ENCODE assay signal across 8 mouse cellular contexts in the genomic region with DNA sequence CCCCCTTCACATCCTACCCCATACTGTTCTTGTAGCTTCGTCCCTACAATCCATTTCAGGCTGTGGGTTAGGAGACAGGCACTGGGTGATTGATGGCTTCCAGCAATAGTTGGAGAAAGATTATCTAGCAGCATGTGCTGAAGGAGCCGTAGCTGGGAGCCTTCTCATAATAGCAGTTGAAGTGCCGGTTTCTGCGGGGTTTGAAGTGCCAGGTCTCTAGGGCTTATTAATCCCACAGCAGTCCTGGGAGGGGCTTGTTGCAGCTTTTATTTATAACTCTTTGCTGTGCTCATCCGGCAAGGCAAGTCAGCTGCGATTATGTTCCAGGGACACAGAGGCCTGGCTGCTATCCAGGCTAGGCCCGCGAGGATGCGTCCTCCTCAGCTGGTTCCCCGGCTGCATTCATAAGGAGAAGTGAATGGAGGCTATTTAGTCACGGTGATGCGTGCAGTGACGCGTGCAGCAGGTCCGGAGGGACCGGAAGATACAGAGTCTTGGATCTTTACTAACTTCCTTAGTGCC.
DNase-seq lines count a peak whose midpoint lies in the region; ATAC-seq and TF ChIP-seq lines count a peak whose summit lies in the region.

No protein-coding gene starts in this region.

- H3K9me3 ChIP-seq in embryonic facial prominence, embryonic 11.5 days (replicated peaks; ENCODE audit: control insufficient read depth, low read length), result no peaks in the 10 kb centered on the region
- H3K9me3 ChIP-seq in kidney, embryonic 15.5 days (replicated peaks), result no peaks in the 10 kb centered on the region
- no peaks in the 10 kb centered on the region for H3K9me3 ChIP-seq in lung, postnatal 0 days (ENCODE audit: low read length)

- no peak overlapping the region for H3K9ac ChIP-seq in embryonic facial prominence, embryonic 11.5 days (replicated peaks; ENCODE audit: low read length)
- no peak overlapping the region for H3K9ac ChIP-seq in heart, adult 2 months (ENCODE audit: low read depth, low read length)
- no peak overlapping the region for H3K9ac ChIP-seq in kidney, embryonic 15.5 days
- no peak overlapping the region for H3K9ac ChIP-seq in lung, postnatal 0 days (replicated peaks; ENCODE audit: low read depth)

- H3K27me3 ChIP-seq in kidney, adult 2 months (replicated peaks; ENCODE audit: control insufficient read depth, insufficient read depth, low read length), result no peaks in the 10 kb centered on the region
- H3K27me3 ChIP-seq in embryonic facial prominence, embryonic 11.5 days (ENCODE audit: control insufficient read depth, insufficient read depth, low read length), result no peaks in the 10 kb centered on the region
- no peaks in the 10 kb centered on the region for H3K27me3 ChIP-seq in heart, adult 2 months (ENCODE audit: control insufficient read depth, insufficient read depth, low read length)
- 0 out of 2 replicates have a peak, but pooled peaks cover 3% of the 10 kb centered on the region for H3K27me3 ChIP-seq in kidney, embryonic 15.5 days
- H3K27me3 ChIP-seq in lung, postnatal 0 days (replicated peaks; ENCODE audit: insufficient read depth, low read length), result no peaks in the 10 kb centered on the region
- no peaks in the 10 kb centered on the region for H3K27me3 ChIP-seq in thymus, adult 2 months (ENCODE audit: control insufficient read depth, insufficient read depth, low read length)

- no peak for ATAC-seq in embryonic facial prominence, embryonic 11.5 days (replicated peaks; ENCODE audit: insufficient number of reproducible peaks, low FRiP score, low TSS enrichment, low read depth)
- ATAC-seq in kidney, embryonic 15.5 days (replicated peaks; ENCODE audit: low FRiP score), result peak; percentile 79
- ATAC-seq in lung, postnatal 0 days, result peak; percentile 94

- no peaks in the 10 kb centered on the region for H3K36me3 ChIP-seq in kidney, adult 2 months (ENCODE audit: control insufficient read depth, insufficient read depth, low read length)
- H3K36me3 ChIP-seq in embryonic facial prominence, embryonic 11.5 days (replicated peaks; ENCODE audit: control insufficient read depth, insufficient read depth, low read depth, low read length), result no peaks in the 10 kb centered on the region
- H3K36me3 ChIP-seq in heart, adult 2 months (ENCODE audit: control insufficient read depth, insufficient read depth, low read length), result no peaks in the 10 kb centered on the region
- H3K36me3 ChIP-seq in kidney, embryonic 15.5 days, result no peaks in the 10 kb centered on the region
- H3K36me3 ChIP-seq in lung, postnatal 0 days (ENCODE audit: insufficient read depth, low read length), result no peaks in the 10 kb centered on the region
- H3K36me3 ChIP-seq in thymus, adult 2 months (ENCODE audit: control insufficient read depth, insufficient read depth, low read length), result no peaks in the 10 kb centered on the region

- no peak overlapping the region for H3K27ac ChIP-seq in kidney, adult 2 months (ENCODE audit: insufficient read depth, low read depth, low read length)
- H3K27ac ChIP-seq in embryonic facial prominence, embryonic 11.5 days (replicated peaks; ENCODE audit: low read depth, low read length), result no peak overlapping the region
- H3K27ac ChIP-seq in heart, adult 2 months, result no peak overlapping the region
- H3K27ac ChIP-seq in kidney, embryonic 15.5 days, result no peak overlapping the region
- no peak overlapping the region; the same call in 1 of the 2 replicates for H3K27ac ChIP-seq in lung, postnatal 0 days (ENCODE audit: low read length)
- H3K27ac ChIP-seq in thymus, adult 2 months (ENCODE audit: control insufficient read depth, insufficient read depth, low read length), result no peak overlapping the region

- no peak for TF ChIP-seq POLR2A in kidney, adult 2 months (IDR thresholded peaks at IDR 0.05; ENCODE audit: low read depth, low read length)
- no peak for TF ChIP-seq POLR2A in heart, adult 2 months (IDR thresholded peaks at IDR 0.05; ENCODE audit: insufficient read depth, low read depth, low read length)
- TF ChIP-seq POLR2A in thymus, adult 2 months (IDR thresholded peaks at IDR 0.05; ENCODE audit: control insufficient read depth, extremely low read depth, insufficient read depth, low read length, poor library complexity), result no peak

- H3K79me2 ChIP-seq in heart, adult 2 months (replicated peaks; ENCODE audit: control insufficient read depth, insufficient read depth, low read length), result no peaks in the 10 kb centered on the region

- 12% methylated on average over 16 of the region's 16 CpGs for WGBS in kidney, adult 2 months
- WGBS in embryonic facial prominence, embryonic 11.5 days, result 51% methylated on average over 16 of the region's 16 CpGs
- 17% methylated on average over 16 of the region's 16 CpGs for WGBS in heart, adult 2 months
- WGBS in kidney, embryonic 15.5 days, result 24% methylated on average over 16 of the region's 16 CpGs
- WGBS in lung, postnatal 0 days, result 31% methylated on average over 16 of the region's 16 CpGs
- WGBS in thymus, adult 2 months, result 74% methylated on average over 16 of the region's 16 CpGs

- intact Hi-C loops in heart, adult 2 months (cut with DNase I), result loop anchor here (10.0 kb wide), 1 partner anchor 266 kb away; no protein-coding TSS in a partner anchor

- peak; percentile 8 for DNase-seq in kidney, adult 2 months
- no peak for DNase-seq in kidney, adult 8-10 months
- peak; percentile 14 for DNase-seq in embryonic facial prominence, embryonic 11.5 days (ENCODE audit: low spot score)
- peak; percentile 49 to 63 for DNase-seq in heart, adult 2 months
- peak; percentile 68 for DNase-seq in lung, postnatal 0 days (ENCODE audit: low spot score)
- DNase-seq in right cerebral cortex, postnatal 10 days (ENCODE audit: low spot score in 2 of 2), result peak; percentile 84 to 89
- no peak for DNase-seq in thymus, adult 2 months

- no peak overlapping the region for H3K4me2 ChIP-seq in embryonic facial prominence, embryonic 11.5 days (ENCODE audit: low read depth, low read length)
- peak overlapping the region; percentile 40 for H3K4me2 ChIP-seq in kidney, embryonic 15.5 days
- H3K4me2 ChIP-seq in lung, postnatal 0 days (replicated peaks; ENCODE audit: low read depth, low read length), result 0 out of 2 replicates have a peak overlapping the region, but pooled peaks have one; percentile 11

- no peak overlapping the region for H3K4me3 ChIP-seq in kidney, adult 2 months (ENCODE audit: insufficient read depth, low read depth, low read length)
- no peak overlapping the region for H3K4me3 ChIP-seq in embryonic facial prominence, embryonic 11.5 days (ENCODE audit: low read depth, low read length)
- H3K4me3 ChIP-seq in heart, adult 2 months, result no peak overlapping the region
- H3K4me3 ChIP-seq in kidney, embryonic 15.5 days (replicated peaks), result no peak overlapping the region
- no peak overlapping the region for H3K4me3 ChIP-seq in lung, postnatal 0 days (ENCODE audit: low read depth, low read length)
- no peak overlapping the region for H3K4me3 ChIP-seq in thymus, adult 2 months (ENCODE audit: control insufficient read depth, insufficient read depth, low read length)

- no peaks in the 10 kb centered on the region for H3K4me1 ChIP-seq in kidney, adult 2 months (ENCODE audit: control insufficient read depth, insufficient read depth, low read length)
- no peaks in the 10 kb centered on the region for H3K4me1 ChIP-seq in embryonic facial prominence, embryonic 11.5 days (ENCODE audit: control insufficient read depth, insufficient read depth, low read length)
- H3K4me1 ChIP-seq in heart, adult 2 months (ENCODE audit: control insufficient read depth, insufficient read depth, low read length), result peaks cover 2% of the 10 kb centered on the region
- H3K4me1 ChIP-seq in kidney, embryonic 15.5 days, result peaks cover 8% of the 10 kb centered on the region
- H3K4me1 ChIP-seq in lung, postnatal 0 days (ENCODE audit: insufficient read depth, low read depth, low read length), result 0 out of 2 replicates have a peak, but pooled peaks cover 3% of the 10 kb centered on the region
- H3K4me1 ChIP-seq in thymus, adult 2 months (replicated peaks; ENCODE audit: control insufficient read depth, insufficient read depth, low read length), result no peaks in the 10 kb centered on the region

- no peak for TF ChIP-seq CTCF in kidney, adult 2 months (conservative IDR thresholded peaks at IDR 0.05; ENCODE audit: insufficient read depth, insufficient read length, low read depth, low read length)
- no peak for TF ChIP-seq CTCF in heart, adult 2 months (IDR thresholded peaks at IDR 0.05)
- TF ChIP-seq CTCF in lung, postnatal 0 days (IDR thresholded peaks at IDR 0.05), result no peak
- TF ChIP-seq CTCF in thymus, adult 2 months (IDR thresholded peaks at IDR 0.05; ENCODE audit: borderline replicate concordance, control insufficient read depth, extremely low read depth, insufficient read depth, low read length, poor library complexity), result no peak

- TF ChIP-seq EP300 in heart, adult 2 months (IDR thresholded peaks at IDR 0.05; ENCODE audit: insufficient read depth, low read depth, low read length), result no peak
- peak; percentile 51 for TF ChIP-seq EP300 in lung, postnatal 0 days (IDR thresholded peaks at IDR 0.05)

Comparison
In these comparisons a context has a peak if more than half of its experiments do, and no peak if none do; other contexts are left out.
1. DNase-seq: peak in kidney, adult 2 months (single experiment), embryonic facial prominence, embryonic 11.5 days (single experiment), heart, adult 2 months (2 of 2), lung, postnatal 0 days (single experiment) and right cerebral cortex, postnatal 10 days (2 of 2); none in kidney, adult 8-10 months (0 of 2) and thymus, adult 2 months (single experiment).